Mouse (Mus musculus): ENCODE measurements around the gene Tubgcp6. TPM values are rescaled to one million over a fixed set of nuclear protein-coding genes. Genes with fewer than 3 reads are reported as not detected.
A peak's percentile ranks its signal among the peaks of the same experiment; 100 is the strongest.

The Tubgcp6 gene
- total RNA-seq (2017): 47.3 and 49.6 TPM in 2 replicates

DNA sequence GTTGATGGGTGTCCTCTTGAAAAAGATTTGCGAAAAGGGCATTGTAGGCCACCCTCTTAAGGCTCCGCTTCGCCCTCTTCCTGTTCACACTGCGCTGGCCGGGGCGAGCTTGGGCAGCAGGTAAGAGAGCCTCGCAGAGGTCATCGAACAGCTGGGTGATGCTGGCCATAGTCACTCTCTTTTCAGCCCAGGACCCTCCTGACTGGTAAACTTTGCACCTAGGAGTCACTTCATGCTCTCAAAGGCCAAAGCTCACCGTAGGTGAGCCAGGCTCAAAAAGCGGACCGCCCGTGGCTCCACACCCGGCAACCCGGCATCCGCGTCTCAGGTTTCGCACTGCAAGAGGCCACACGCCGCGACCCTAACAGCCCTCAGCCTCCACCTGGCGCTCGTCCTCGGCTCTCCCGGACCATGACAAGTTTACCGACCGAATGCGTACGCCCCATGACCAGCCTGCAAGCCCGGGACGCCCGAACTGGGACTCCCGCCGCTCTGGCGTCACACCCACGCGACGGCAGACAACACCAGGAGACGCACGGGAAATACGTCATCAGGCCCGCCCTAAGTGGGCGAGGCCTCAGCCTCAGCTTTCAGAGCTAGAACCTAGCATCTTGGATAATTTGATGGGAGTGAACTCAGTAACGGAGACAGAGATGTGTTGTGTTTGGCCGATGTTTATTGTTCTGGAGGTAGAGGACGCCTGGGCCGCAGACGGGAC lies at the start of gene Tubgcp6:
Tubgcp6 (minus strand) TSS at position 464 of the 718 bp plus-strand sequence.
- ATAC-seq (ENCODE audit: extremely low read depth, insufficient number of reproducible peaks, low FRiP score, poor library complexity, severe bottlenecking): peak; percentile 94

DNA sequence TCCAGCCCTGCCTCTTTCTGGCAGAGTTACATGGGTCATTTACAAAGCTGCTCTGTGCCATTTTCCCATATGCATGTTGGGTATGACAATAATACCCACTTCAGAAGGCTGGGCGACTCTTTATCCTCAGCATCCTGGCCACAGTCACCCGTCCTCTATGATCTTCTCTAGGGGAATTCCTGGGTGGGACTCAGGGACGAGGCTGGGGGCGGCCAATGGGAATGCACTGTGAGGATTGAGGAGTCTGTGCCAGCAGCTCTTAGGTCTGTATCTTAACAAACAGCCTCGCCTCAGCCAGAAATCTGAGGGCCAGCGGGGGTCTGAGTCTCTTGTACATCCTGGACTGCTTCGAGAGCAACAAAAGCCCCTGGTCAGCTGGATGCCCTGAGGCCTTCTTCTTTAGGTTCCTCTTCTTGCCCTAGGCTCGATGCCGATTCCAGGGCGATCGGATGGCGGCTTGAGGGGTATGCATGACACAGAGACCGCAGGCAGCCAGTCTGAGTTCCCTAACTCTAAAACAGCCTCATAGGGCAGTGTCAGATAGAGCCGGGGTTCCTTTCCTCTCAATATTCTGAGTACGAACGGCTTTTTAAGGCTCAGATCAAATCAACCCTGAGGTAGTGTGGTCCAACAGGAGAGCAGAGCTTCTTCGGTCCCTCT lies 49.5 kb upstream of the Tubgcp6 start:
- ATAC-seq (ENCODE audit: extremely low read depth, insufficient number of reproducible peaks, low FRiP score, poor library complexity, severe bottlenecking): no peak

DNA sequence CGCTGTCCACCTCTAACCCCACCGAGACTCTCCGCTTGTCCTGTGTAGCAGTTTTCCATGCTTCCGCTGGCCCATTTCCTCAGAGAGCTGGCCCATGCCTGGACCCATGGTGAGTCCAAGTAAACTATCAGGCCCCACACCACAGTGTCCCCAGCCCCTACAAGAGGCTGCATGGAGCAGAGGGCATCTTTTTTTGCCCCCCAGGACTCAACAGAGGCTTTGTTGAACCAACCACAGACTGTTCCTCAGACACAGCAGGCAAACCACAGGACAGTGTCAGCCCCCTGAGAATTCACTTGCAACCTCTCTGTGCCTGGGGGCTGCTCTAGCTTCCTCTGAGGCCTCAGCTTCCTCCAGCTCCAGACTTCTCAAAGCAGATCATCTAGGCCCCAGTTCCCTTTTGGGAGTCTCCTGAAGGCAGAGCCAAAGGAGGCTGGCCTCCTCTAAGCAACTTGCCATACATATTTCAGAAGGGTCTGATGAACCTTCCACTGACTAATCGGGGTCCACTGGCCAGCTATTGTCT lies 48.7 kb upstream of the Tubgcp6 start:
- ATAC-seq (ENCODE audit: extremely low read depth, insufficient number of reproducible peaks, low FRiP score, poor library complexity, severe bottlenecking): no peak

DNA sequence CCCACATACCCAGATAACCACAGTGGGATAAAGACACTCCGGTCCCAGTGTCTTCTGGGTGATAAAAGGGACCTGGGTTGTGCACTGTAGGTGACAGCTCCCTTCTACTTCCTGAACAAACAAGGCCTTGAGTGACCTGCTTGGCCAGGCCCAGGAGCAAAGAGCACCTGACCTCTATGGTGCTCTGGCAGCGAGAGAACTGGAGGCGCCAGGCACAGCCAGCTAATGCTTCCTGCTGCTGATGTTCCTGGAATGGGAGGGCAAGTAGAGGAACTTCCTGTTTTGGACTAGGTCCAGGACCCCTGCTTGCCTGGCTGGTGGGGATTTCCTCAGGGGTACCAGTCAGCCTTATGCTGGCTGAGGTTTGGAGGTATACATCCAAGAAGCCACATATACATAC lies 47.2 kb upstream of the Tubgcp6 start:
- ATAC-seq (ENCODE audit: extremely low read depth, insufficient number of reproducible peaks, low FRiP score, poor library complexity, severe bottlenecking): no peak

DNA sequence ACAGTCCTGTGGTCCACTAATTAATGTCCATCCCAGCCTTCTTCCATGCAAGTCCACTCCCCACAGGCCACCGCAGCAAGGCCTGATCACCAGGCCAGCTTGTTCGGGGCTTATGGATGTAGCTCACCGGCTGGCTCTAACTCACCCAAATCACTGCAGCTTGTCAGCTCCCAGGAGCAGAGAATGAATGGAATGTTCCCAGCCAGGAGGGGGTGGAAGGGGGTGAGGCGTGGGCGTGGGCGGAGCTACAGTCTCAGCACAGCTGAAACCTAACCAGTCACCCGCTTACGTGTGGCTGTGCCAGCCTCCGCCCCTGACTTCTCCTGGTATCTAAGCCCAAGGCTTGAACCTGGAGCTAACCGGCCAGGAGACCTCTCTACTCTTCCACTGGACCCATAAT lies 46.5 kb upstream of the Tubgcp6 start:
- ATAC-seq (ENCODE audit: extremely low read depth, insufficient number of reproducible peaks, low FRiP score, poor library complexity, severe bottlenecking): no peak

DNA sequence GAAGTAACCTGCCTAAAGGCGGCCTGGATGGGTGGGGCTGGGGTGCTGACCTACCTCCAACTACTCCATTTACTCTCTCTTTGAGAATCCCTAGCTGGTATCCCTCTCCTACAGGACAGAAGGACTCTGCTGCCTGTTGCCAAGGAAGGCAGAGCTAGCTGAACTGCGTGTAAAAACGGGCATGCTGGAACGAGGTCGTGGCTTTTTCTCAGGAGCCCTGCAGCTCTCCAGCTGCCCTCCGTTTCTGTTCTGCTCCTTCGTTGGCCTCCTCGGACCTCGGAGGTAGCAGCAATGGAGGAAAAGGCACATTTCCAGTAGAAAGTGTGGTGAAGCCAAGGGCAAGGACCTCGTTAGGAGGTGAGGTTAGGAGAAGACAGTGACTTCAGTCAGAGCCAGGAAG lies 46.0 kb upstream of the Tubgcp6 start:
- ATAC-seq (ENCODE audit: extremely low read depth, insufficient number of reproducible peaks, low FRiP score, poor library complexity, severe bottlenecking): no peak

DNA sequence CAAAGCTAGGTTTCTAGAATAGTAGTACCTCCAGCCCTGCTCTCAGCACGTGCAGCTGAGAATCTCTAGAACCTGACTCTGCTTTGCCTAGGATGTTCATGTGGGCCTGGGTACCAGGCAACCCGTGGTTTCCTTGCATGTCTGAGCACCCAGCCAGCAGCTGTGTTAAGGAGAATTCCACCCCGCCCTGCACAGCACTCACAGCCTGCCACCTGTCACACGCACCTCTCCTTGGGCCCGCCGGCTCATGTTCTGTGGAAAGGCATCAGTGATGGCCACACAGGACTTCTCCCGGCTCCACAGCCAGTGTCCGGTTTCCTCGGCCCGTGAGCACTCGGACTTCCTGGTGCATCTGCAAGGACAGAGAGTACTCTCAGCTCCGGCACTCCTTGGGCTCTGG lies 42.6 kb upstream of the Tubgcp6 start:
- ATAC-seq (ENCODE audit: extremely low read depth, insufficient number of reproducible peaks, low FRiP score, poor library complexity, severe bottlenecking): no peak

DNA sequence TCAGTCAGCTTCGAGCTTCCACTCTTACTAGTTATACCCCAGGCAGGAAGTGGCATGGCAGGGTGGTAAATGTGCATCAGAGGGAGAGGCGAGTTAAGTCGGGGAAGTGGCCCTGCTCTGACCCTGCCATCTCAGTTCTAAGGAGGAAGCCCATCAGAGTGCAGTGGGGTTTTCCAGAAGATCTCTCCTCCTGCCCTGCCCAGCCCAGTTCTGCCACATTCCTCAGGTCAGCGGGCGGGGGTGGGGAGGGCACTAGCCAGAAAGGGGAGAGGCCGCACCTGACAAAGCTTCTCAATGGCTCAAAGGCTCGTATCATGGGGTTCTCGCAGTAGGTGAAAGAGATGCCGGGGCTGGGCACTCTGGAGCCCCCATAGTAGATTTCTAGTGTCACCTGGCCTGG lies 38.5 kb upstream of the Tubgcp6 start:
- no peak for ATAC-seq (ENCODE audit: extremely low read depth, insufficient number of reproducible peaks, low FRiP score, poor library complexity, severe bottlenecking)

DNA sequence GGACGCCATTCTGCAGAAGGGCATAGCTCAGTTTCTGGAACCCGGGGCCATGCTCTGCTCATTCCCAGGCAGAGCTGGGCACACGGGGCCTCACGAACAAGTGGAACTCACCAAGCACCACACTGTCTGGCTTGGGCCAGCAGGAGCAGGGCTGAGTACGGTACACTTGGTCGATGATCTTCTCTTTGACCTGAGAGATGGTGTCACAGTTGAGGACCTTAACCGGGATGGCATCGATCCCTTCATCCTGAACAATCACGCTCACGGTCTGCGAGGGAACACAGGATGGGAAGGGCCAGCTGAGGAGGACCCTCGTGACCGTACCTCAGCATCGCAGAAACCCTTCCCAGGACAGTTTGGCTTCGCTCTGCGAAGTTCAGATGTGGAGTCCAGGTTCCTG lies 35.6 kb upstream of the Tubgcp6 start:
- no peak for ATAC-seq (ENCODE audit: extremely low read depth, insufficient number of reproducible peaks, low FRiP score, poor library complexity, severe bottlenecking)

DNA sequence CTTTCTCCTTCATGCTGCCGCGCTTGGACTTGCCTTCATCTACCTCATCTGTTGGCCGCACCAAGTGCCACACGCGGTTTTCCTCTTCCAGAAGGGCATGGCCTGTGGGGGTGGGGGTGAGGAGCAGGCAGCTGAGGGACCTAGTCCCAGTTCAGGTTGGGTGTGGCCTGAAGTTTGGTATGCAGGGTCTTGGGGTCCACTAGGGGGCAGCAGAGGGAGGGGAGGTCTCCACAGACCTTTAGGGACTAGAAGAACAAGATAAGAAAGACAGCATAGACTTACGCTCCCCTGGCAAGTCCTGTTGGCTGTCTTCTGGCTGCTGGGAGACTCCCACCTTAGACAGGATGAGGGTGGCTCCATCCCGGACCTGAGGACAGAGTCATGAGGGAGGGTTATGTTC lies 35.0 kb upstream of the Tubgcp6 start:
- ATAC-seq (ENCODE audit: extremely low read depth, insufficient number of reproducible peaks, low FRiP score, poor library complexity, severe bottlenecking): peak; percentile 69

DNA sequence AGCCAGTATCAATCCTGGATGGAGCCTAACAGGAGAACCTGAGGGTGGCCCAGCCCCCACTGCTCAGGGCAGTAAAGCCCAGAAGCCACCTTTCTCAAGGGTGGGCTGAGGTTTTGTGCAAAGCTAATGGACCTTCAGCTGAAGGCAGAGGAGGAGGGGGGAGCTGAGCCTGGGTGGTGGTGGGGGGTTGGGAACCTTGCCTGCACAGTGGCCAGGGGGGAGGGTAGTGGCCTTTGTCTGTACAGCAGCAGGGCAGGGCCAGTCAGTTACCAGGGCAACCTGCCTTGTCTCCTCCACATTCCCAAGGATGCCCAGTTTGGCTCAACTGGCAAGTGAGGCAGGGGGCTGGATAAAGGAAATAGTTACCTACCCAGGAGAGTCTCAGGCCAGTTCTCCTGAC lies 29.4 kb upstream of the Tubgcp6 start:
- no peak for ATAC-seq (ENCODE audit: extremely low read depth, insufficient number of reproducible peaks, low FRiP score, poor library complexity, severe bottlenecking)

DNA sequence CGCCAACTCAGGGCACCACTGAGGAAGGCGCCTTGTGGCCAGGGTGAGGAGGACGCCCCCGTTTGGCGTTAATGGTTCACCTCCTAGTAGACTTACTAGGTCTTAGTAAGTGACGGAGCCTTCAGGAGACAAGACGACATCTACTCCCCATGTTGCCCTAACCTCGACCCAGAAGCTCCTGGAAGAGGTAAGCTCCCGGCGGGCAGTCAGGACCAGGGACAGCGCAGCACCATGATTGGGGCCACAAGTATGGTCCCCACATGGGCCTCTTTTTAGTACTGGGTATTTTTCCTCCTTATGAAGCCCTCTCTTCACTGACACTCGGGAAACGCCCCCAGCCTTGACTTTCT lies 27.1 kb upstream of the Tubgcp6 start:
- ATAC-seq (ENCODE audit: extremely low read depth, insufficient number of reproducible peaks, low FRiP score, poor library complexity, severe bottlenecking): peak; percentile 13; the same call in 1 of the 2 replicates

DNA sequence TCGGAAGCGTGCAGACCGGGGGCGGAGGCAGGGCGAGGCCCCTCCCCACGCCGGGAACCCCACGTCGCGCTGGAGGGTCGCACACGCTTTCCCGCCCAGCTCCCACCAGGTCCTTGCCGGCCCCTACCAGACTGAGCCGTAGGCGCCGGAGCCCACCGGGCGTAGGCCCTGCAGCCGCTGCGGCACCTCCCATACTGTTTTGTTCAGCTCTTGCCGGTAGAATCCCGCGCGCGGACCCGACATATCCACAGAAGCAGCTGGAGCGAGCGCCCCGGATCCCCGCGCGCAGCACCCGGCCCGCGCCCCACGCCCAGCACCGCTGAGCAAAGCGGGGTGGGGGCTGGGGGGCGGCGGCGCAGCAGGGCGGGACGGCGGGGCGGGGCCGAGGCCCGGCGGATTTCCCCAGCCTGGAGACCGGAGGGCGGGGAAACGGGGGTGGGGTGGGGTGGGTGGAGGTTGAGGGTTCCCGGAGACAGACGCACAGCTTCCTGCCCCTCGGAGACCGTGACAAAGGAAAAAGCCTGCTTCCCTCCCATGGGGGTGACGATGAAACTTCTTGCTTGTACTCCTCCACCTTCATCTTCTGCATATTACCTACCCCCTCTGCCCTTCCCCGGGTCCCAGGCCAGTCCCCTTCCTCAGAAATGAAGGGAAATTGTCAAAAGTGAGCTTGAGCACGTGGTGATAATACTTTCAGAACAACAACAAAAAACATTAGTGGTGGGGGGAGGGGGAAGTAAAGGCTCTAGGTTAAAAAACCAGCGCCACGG lies 26.5 kb upstream of the Tubgcp6 start, which contains the start of gene Mapk11:
Mapk11 (minus strand) TSS at position 358 of the 770 bp plus-strand sequence.
- ATAC-seq (ENCODE audit: extremely low read depth, insufficient number of reproducible peaks, low FRiP score, poor library complexity, severe bottlenecking): 0 out of 2 replicates have a peak, but pooled peaks have one; percentile 7

DNA sequence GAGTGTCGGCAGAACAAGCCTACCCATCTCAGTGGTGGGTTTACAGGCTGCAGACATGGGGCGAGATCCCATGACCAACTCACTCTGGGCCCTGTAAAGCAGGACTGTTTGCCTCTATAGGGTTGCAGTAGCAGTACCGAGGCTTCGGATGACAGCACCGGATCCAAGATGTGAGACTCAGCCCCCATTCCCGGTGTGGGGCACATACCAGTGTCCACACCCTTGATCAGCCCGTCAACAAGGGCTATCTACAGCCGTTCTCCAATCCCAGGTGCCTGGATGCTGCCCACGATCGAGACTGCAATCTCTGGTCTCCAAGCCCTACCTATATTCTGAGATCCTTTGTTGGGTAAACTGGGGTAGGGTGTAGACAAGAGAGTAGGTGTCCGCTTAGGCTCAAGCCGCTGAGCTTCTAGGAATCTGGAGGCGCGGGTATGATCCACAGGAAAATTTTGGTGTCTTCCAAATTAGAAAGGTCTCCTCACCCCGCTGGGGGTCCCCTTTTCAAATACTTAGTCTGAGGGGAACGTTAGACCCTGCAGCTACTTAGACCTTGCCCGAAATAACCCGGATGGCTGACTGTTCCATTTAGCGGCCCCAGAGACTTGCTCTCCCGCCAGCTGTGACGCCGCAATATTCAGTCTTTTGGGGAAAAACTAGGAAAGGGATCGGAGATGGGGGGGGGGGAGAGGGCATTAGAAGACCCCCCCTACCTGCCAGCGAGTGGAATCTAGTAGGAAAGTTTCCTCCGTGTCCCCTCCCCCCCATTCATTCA lies 25.8 kb upstream of the Tubgcp6 start:
- ATAC-seq (ENCODE audit: extremely low read depth, insufficient number of reproducible peaks, low FRiP score, poor library complexity, severe bottlenecking): no peak

DNA sequence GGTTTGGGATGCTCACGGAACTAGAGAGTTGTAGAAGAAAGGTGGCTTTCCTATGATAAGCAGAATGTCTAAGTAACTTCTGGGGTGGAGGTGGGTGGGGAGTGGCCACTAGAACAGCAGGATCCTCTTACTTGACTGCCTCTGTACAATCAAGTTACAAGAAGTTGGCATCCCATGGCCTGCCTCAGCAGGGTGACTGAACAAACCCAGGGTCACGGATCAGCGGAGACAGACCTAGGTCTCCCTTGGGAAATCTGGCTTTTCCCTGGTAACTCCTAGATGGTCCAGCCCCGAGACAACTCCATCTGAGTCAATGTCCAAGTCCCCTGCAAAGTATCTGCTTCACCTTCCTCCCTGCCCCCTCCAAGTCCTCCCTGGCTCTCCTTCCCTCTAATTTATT lies 25.0 kb upstream of the Tubgcp6 start:
- ATAC-seq (ENCODE audit: extremely low read depth, insufficient number of reproducible peaks, low FRiP score, poor library complexity, severe bottlenecking): no peak

DNA sequence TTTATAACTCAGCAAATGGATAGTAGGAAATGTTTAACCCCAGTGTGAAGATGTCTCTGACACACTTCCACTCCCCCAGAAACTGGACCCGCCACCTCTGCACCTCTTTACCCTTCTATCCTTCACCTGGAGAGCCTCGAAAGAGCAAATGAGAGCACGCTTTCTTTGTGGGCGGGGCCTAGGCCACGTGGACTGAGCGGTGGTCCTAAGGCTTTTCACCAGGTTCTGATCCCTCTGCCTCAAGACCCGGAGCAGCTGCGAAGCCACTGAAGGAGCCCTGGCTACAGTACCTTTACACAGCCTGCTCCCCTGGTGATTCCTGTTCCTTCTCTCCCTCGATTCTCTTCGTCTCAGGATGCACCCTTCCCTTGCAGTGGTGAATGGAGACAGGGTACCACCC lies 24.5 kb upstream of the Tubgcp6 start:
- ATAC-seq (ENCODE audit: extremely low read depth, insufficient number of reproducible peaks, low FRiP score, poor library complexity, severe bottlenecking): no peak

DNA sequence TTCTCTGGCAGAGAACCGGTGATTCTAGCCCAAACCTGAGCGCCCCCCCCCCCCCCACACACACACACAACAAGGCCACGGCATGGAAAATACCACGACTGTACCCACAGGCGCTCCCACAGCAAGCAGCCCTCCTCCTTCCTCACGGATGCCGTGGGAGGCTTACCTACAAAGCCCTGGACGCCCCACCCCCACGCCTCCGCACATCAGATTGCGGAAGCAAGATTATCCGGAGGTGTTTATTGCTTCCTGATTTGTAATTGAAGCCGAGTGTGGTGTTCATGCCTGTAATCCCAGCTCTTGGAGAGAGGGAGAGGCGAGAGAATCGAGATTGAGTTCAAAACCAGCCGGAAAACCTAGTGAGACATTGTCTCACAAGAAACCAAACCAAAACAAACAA lies 24.1 kb upstream of the Tubgcp6 start:
- peak; percentile 53; the same call in 1 of the 2 replicates for ATAC-seq (ENCODE audit: extremely low read depth, insufficient number of reproducible peaks, low FRiP score, poor library complexity, severe bottlenecking)

DNA sequence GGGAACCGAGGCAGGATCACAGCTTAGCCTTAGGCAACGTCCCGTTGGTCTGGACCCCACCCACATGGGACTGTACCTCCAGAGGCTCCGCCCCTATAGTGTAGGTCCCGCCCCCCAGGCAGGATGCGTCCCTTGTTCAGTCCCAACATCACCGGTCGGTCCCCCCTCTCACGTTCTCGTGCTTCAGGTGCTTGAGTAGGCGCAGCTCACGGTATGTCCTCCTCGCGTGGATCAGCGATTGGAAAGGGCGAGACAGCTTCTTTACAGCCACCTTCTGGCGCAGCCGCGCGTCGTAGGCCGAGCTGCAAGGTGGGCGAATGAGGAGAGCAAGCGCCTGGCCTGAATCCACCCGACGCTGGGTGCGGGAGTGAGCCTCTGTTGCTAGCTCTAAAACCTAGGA lies 23.6 kb upstream of the Tubgcp6 start:
- peak; percentile 21; the same call in 1 of the 2 replicates for ATAC-seq (ENCODE audit: extremely low read depth, insufficient number of reproducible peaks, low FRiP score, poor library complexity, severe bottlenecking)

DNA sequence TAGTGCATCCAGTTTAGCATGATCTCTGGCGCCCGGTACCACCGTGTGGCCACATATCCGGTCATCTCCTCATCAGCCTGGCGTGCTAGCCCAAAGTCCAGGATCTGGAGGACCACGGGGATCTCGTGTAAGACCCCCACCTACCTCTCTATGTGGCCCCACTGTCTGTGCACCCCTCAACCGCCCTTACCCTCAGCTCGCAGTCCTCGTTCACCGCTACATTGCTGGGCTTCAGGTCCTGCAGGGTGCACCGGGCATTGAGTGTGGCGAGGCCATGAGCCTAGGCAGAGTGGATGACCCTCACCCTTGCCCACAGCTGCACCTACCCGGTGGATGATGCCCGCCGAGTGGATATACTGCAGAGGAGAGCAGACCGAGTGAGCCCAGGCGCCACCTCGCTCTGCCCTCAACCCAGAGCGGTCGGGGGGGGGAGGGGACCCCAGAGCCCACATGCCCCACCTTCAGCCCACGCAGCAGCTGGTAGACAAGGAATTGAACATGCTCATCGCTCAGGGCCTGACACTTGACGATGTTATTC lies 23.0 kb upstream of the Tubgcp6 start:
- no peak for ATAC-seq (ENCODE audit: extremely low read depth, insufficient number of reproducible peaks, low FRiP score, poor library complexity, severe bottlenecking)

Data from neutrophil, adult 5-6 weeks (primary cell).